Mouse (Mus musculus) forebrain, embryonic 10.5 days (tissue): ENCODE data around the gene Sgtb. TPM values are rescaled to one million over a fixed set of nuclear protein-coding genes. Genes with fewer than 3 reads are reported as not detected.
A peak's percentile ranks its signal among the peaks of the same experiment; 100 is the strongest.

Experiments used
- DNase-seq: peaks from one replicate; pipeline ENCODE4 v3.0.0-alpha.2; 2017; ENCODE audit warnings: low spot score; ENCODE audit errors: extremely low spot score
- H3K27ac ChIP-seq: fragments of 300-500 bp; sonication (generic); 2 replicates; pipeline ENCODE4 v1.5.1; 2016; ENCODE audit warnings: mild to moderate bottlenecking
- H3K27me3 ChIP-seq: fragments of 300-500 bp; sonication (generic); 2 replicates; pipeline ENCODE4 v1.6.1; 2016; ENCODE audit warnings: mild to moderate bottlenecking; ENCODE audit not compliant: poor library complexity, severe bottlenecking
- H3K36me3 ChIP-seq: fragments of 300-500 bp; sonication (generic); replicated peaks from 2 replicates; pipeline ENCODE4 v1.6.1; 2016; ENCODE audit warnings: mild to moderate bottlenecking, moderate library complexity
- H3K4me1 ChIP-seq: fragments of 300-500 bp; sonication (generic); 2 replicates; pipeline ENCODE4 v1.6.1; 2016
- H3K4me3 ChIP-seq: fragments of 300-500 bp; sonication (generic); 2 replicates; pipeline ENCODE4 v1.5.1; 2016; ENCODE audit warnings: mild to moderate bottlenecking, moderate library complexity
- H3K9me3 ChIP-seq: fragments of 300-500 bp; sonication (generic); 2 replicates; pipeline ENCODE4 v1.6.1; 2016; ENCODE audit warnings: mild to moderate bottlenecking, moderate library complexity
- WGBS: fragments of 180-500 bp; shearing (Covaris S2); methylation state at CpG from one replicate; pipeline ENCODE4 v1.1.7; 2016; 5-methylcytosine and 5-hydroxymethylcytosine counted together
- polyA plus RNA-seq: library from polyadenylated mRNA; unstranded; fragments of >200 nt; fragmentation: Nextera tagmentation; extraction: Ambion mirVana; gene quantifications from 2 replicates; pipeline ENCODE4 v1.2.1, GENCODE M21; 2016

The Sgtb gene
- 8.0 and 9.0 TPM in 2 replicates for polyA plus RNA-seq

- 0% methylated on average over 44 of the region's 44 CpGs for WGBS
- H3K4me1 ChIP-seq, result peaks cover 34% of the 10 kb centered on the region
These were observed at the start of gene Sgtb, which contains the start of gene Nln for GRCm38 (mm10) chr13:104109288-104109815. Sgtb (plus strand) TSS chr13:104109741. Nln (minus strand) TSS chr13:104109614.

GRCm38 (mm10) chr13:104060231-104060630 lies 49.3 kb upstream of the Sgtb start:
- H3K4me1 ChIP-seq, result peaks cover 18% of the 10 kb centered on the region
- 81% methylated on average over 1 of the region's 1 CpGs for WGBS
- DNase-seq, result no peak
- no peak overlapping the region for H3K27ac ChIP-seq
- no peaks in the 10 kb centered on the region for H3K9me3 ChIP-seq
- no peaks in the 10 kb centered on the region for H3K27me3 ChIP-seq
- peaks cover 26% of the 10 kb centered on the region for H3K36me3 ChIP-seq
- H3K4me3 ChIP-seq, result no peak overlapping the region

More at GRCm38 (mm10) chr13:104109288-104109815, at the start of gene Sgtb, which contains the start of gene Nln:
- peak within 1 kb of the TSS; percentile 86 for H3K4me3 ChIP-seq
- H3K27ac ChIP-seq, result peak within 1 kb of the TSS; percentile 87
- H3K36me3 ChIP-seq, result peaks cover 9% of the 10 kb centered on the region
- H3K27me3 ChIP-seq, result no peaks in the 10 kb centered on the region
- peaks cover 5% of the 10 kb centered on the region for H3K9me3 ChIP-seq
- peak; percentile 91 for DNase-seq

GRCm38 (mm10) chr13:104061975-104062750 lies 47.4 kb upstream of the Sgtb start:
- Histone ChIP-seq H3K36me3 (peaks cover 16% of the 10 kb centered on the region), H3K4me3 (no peak overlapping the region), H3K9me3 (no peaks in the 10 kb centered on the region), H3K27ac (peak overlapping the region; percentile 48; the same call in 1 of the 2 replicates), H3K27me3 (no peaks in the 10 kb centered on the region), H3K4me1 (peaks cover 18% of the 10 kb centered on the region)
- DNase-seq, result no peak
- 63% methylated on average over 2 of the region's 2 CpGs for WGBS

GRCm38 (mm10) chr13:104063061-104063460 lies 46.5 kb upstream of the Sgtb start:
- no peak overlapping the region for H3K27ac ChIP-seq

GRCm38 (mm10) chr13:104065649-104066347 lies 43.7 kb upstream of the Sgtb start:
- H3K36me3 ChIP-seq, result 0 out of 2 replicates have a peak, but pooled peaks cover 4% of the 10 kb centered on the region
- H3K4me3 ChIP-seq, result no peak overlapping the region
- H3K9me3 ChIP-seq, result no peaks in the 10 kb centered on the region
- peaks cover 18% of the 10 kb centered on the region for H3K4me1 ChIP-seq
- H3K27me3 ChIP-seq, result no peaks in the 10 kb centered on the region
- no peak for DNase-seq
- 82% methylated on average over 2 of the region's 2 CpGs for WGBS
- no peak overlapping the region for H3K27ac ChIP-seq

More at GRCm38 (mm10) chr13:104063061-104063460, 46.5 kb upstream of the Sgtb start:
- 82% methylated on average over 9 of the region's 9 CpGs for WGBS
- Histone ChIP-seq H3K36me3 (peaks cover 11% of the 10 kb centered on the region), H3K4me1 (peaks cover 18% of the 10 kb centered on the region), H3K9me3 (no peaks in the 10 kb centered on the region), H3K27me3 (no peaks in the 10 kb centered on the region), H3K4me3 (no peak overlapping the region)
- no peak for DNase-seq

GRCm38 (mm10) chr13:104069216-104069615 lies 40.3 kb upstream of the Sgtb start:
- no peaks in the 10 kb centered on the region for H3K9me3 ChIP-seq
- H3K27ac ChIP-seq, result no peak overlapping the region
- no peak for DNase-seq
- 92% methylated on average over 11 of the region's 11 CpGs for WGBS
- H3K4me1 ChIP-seq, result no peaks in the 10 kb centered on the region
- no peaks in the 10 kb centered on the region for H3K27me3 ChIP-seq
- H3K36me3 ChIP-seq, result 0 out of 2 replicates have a peak, but pooled peaks cover 7% of the 10 kb centered on the region
- no peak overlapping the region for H3K4me3 ChIP-seq

GRCm38 (mm10) chr13:104070703-104071102 lies 38.8 kb upstream of the Sgtb start:
- Histone ChIP-seq H3K4me3 (no peak overlapping the region), H3K4me1 (no peaks in the 10 kb centered on the region), H3K36me3 (0 out of 2 replicates have a peak, but pooled peaks cover 9% of the 10 kb centered on the region), H3K27ac (no peak overlapping the region), H3K9me3 (no peaks in the 10 kb centered on the region), H3K27me3 (no peaks in the 10 kb centered on the region)
- no peak for DNase-seq
- WGBS, result 87% methylated on average over 3 of the region's 3 CpGs

- H3K4me1 ChIP-seq, result no peaks in the 10 kb centered on the region
- 90% methylated on average over 9 of the region's 9 CpGs for WGBS
- no peaks in the 10 kb centered on the region for H3K9me3 ChIP-seq
- no peaks in the 10 kb centered on the region for H3K27me3 ChIP-seq
- no peak for DNase-seq
- 0 out of 2 replicates have a peak, but pooled peaks cover 9% of the 10 kb centered on the region for H3K36me3 ChIP-seq
- no peak overlapping the region for H3K4me3 ChIP-seq
- H3K27ac ChIP-seq, result no peak overlapping the region
These were observed 37.2 kb upstream of the Sgtb start for GRCm38 (mm10) chr13:104072351-104072750.

GRCm38 (mm10) chr13:104074230-104074629 lies 35.3 kb upstream of the Sgtb start:
- no peaks in the 10 kb centered on the region for H3K9me3 ChIP-seq
- no peak for DNase-seq
- no peaks in the 10 kb centered on the region for H3K27me3 ChIP-seq
- no peak overlapping the region for H3K4me3 ChIP-seq
- 0 out of 2 replicates have a peak, but pooled peaks cover 5% of the 10 kb centered on the region for H3K36me3 ChIP-seq
- H3K27ac ChIP-seq, result no peak overlapping the region
- H3K4me1 ChIP-seq, result no peaks in the 10 kb centered on the region
- 91% methylated on average over 8 of the region's 8 CpGs for WGBS

GRCm38 (mm10) chr13:104074731-104075130 lies 34.8 kb upstream of the Sgtb start:
- no peak overlapping the region for H3K27ac ChIP-seq
- WGBS, result 85% methylated on average over 10 of the region's 10 CpGs

GRCm38 (mm10) chr13:104076993-104077392 lies 32.5 kb upstream of the Sgtb start:
- 0 out of 2 replicates have a peak, but pooled peaks cover 3% of the 10 kb centered on the region for H3K36me3 ChIP-seq
- H3K4me1 ChIP-seq, result no peaks in the 10 kb centered on the region
- no peak overlapping the region for H3K4me3 ChIP-seq
- H3K9me3 ChIP-seq, result no peaks in the 10 kb centered on the region
- DNase-seq, result no peak
- H3K27me3 ChIP-seq, result no peaks in the 10 kb centered on the region
- H3K27ac ChIP-seq, result no peak overlapping the region
- WGBS, result 92% methylated on average over 6 of the region's 6 CpGs

More at GRCm38 (mm10) chr13:104074731-104075130, 34.8 kb upstream of the Sgtb start:
- Histone ChIP-seq H3K4me1 (no peaks in the 10 kb centered on the region), H3K4me3 (no peak overlapping the region), H3K9me3 (no peaks in the 10 kb centered on the region), H3K27me3 (no peaks in the 10 kb centered on the region), H3K36me3 (0 out of 2 replicates have a peak, but pooled peaks cover 5% of the 10 kb centered on the region)
- DNase-seq, result no peak

- H3K27me3 ChIP-seq, result no peaks in the 10 kb centered on the region
These were observed 27.0 kb upstream of the Sgtb start for GRCm38 (mm10) chr13:104082504-104082903.

More at GRCm38 (mm10) chr13:104082504-104082903, 27.0 kb upstream of the Sgtb start:
- Histone ChIP-seq H3K9me3 (no peaks in the 10 kb centered on the region), H3K27ac (no peak overlapping the region), H3K4me1 (no peaks in the 10 kb centered on the region), H3K36me3 (no peaks in the 10 kb centered on the region), H3K4me3 (no peak overlapping the region)
- no peak for DNase-seq
- WGBS, result 91% methylated on average over 7 of the region's 7 CpGs
